Mouse (Mus musculus): Measurements from ENCODE around the gene Kctd12. TPM values are rescaled to one million over a fixed set of nuclear protein-coding genes. Genes with fewer than 3 reads are reported as not detected.

Gene Kctd12
- 6.7 and 9.8 TPM in 2 replicates for polyA plus RNA-seq (2012; rRNA removed)

DNA sequence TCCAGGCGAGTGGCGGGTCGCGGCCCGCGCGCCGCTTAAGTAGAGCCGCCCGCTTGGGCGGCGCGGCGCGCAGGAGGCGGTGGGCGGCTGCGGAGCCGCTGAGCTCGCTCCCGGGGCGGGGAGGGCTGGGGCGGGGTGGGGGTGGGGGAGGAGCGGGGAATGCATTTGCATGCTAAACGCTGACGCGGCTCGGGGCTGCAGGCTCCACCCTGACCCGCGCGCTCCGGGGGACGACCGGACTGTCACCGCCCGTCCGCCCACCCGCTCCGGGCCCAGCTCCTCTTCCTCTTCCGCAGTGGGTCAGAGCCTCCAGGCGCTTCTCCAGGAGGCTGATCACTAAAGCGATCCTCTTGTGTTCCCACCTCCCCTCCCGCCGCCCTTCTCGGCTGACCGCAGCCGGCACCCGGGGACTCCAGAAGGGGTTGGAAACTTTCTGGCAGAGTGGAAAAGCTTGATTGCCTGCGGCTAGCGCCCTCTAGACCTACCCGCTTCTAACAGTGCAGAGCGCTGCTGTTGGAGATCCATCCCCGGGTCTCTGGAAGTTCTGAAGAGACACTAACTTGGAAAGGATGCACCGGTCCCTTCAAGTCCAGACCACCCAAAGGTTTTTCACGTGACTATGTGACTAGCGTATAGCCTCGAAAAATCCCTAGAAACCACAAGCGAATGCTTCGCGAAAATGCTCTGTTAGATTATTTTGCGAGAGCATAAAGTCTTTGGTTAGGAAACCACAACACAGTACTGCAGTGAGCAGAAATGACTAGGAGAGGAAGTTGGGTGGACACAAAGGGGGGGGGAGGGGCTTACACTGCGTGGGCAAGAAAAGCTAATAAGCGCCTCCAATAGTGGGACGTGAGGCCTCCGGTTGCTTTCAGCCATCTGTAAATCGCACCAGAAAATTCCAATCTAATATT lies at the start of gene Kctd12:
TSS of gene Kctd12 (minus strand) at position 11 of the 914 bp plus-strand sequence.

Other genes with a start within 250 kb of the Kctd12 start
- gene Acod1, start 64.3 kb upstream of the Kctd12 start, polyA plus RNA-seq (2012; rRNA removed) = not detected in 2 replicates
- gene Cln5, start 87.6 kb upstream of the Kctd12 start, polyA plus RNA-seq (2012; rRNA removed) = 8.0 and 13.6 TPM in 2 replicates
- gene Fbxl3, start 116.9 kb upstream of the Kctd12 start, polyA plus RNA-seq (2012; rRNA removed) = 8.9 and 10.2 TPM in 2 replicates